Mouse (Mus musculus) megakaryocyte, embryonic 14.5 days (primary cell): Measurements from ENCODE around the gene Ess2. TPM values are rescaled to one million over a fixed set of nuclear protein-coding genes. Genes with fewer than 3 reads are reported as not detected.

Source experiments
- H3K27me3 ChIP-seq: replicated peaks from 2 replicates; pipeline ENCODE3; 2012; ENCODE audit warnings: inconsistent platforms
- H3K36me3 ChIP-seq: replicated peaks from 2 replicates; pipeline ENCODE3; 2012; ENCODE audit warnings: low read length, inconsistent platforms, mixed read lengths
- H3K4me1 ChIP-seq: 2 replicates; pipeline ENCODE4 v1.6.1; 2012; ENCODE audit warnings: inconsistent platforms
- H3K4me3 ChIP-seq: replicated peaks from 2 replicates; pipeline ENCODE3; 2012; ENCODE audit warnings: moderate library complexity, mild to moderate bottlenecking, inconsistent platforms
- H3K9me3 ChIP-seq: 2 replicates; pipeline ENCODE4 v1.6.1; 2012; ENCODE audit warnings: inconsistent platforms
- FLI1 ChIP-seq: IDR thresholded peaks from 2 replicates; pipeline ENCODE4 v1.6.1; 2012; ENCODE audit warnings: low read length, inconsistent platforms, mixed read lengths
- GATA1 ChIP-seq: IDR thresholded peaks from 3 replicates; pipeline ENCODE4 v1.6.1; 2012; ENCODE audit warnings: mixed read lengths, low read length, inconsistent platforms, borderline replicate concordance
- polyA plus RNA-seq: library from polyadenylated mRNA; stranded (reverse); fragments of >175 nt; gene quantifications from 2 replicates; pipeline ENCODE4 v1.2.3, GENCODE M21; 2012; ENCODE audit warnings: low replicate concordance; ENCODE audit not compliant: insufficient read depth

Gene Ess2
- polyA plus RNA-seq, 1 experiment: 21.8 TPM

DNA sequence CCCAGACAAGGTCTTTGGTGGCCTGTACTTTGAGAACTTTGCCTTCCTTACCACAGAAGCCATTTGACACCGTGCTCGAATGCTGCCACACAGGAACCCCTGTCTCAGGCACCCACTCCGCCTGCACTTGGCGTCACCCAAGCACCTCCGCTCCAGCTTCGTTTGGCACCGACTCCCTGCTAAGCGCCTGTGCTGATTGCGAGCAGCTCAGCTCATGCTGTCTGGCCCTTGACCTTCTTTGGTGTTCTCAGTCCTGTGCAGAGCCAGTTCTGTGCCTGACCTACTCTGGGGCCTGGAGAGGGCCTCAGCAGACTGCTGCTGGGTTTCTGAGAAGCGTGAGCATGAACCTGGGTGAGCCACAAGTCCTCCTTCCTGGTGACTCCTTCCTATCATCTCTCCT, 25.6 kb upstream of the Ess2 start:
- H3K4me1 ChIP-seq: peaks cover 70% of the 10 kb centered on the region
- H3K36me3 ChIP-seq: no peaks in the 10 kb centered on the region
- no peak for TF ChIP-seq FLI1
- no peak for TF ChIP-seq GATA1
- no peaks in the 10 kb centered on the region for H3K27me3 ChIP-seq
- peak overlapping the region; percentile 29 for H3K4me3 ChIP-seq
- H3K9me3 ChIP-seq: no peaks in the 10 kb centered on the region

DNA sequence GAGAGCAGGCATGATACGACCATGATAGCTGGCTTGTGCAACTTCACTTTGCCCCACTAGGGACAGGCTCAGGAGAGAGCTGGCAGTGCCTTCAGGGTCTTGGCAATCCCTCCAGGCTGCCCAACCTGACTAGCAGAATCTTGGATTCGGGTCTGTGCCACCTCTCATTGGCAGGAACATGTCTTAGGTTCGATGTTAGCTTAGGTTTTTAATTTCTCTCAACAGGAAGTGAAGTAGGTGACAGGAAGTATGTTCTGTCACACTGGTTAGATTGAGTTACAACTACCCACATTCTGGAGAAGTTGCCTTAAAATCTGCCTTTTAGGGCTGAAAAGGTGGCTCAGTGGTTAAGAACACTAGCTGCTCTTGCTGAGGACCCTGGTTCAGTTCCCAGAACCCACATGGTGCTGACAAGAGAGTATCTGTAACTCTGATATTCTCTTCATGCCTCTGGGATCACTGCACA, 23.3 kb upstream of the Ess2 start:
- H3K4me1 ChIP-seq: peaks cover 88% of the 10 kb centered on the region
- no peaks in the 10 kb centered on the region for H3K27me3 ChIP-seq
- TF ChIP-seq FLI1: no peak
- TF ChIP-seq GATA1: no peak
- no peaks in the 10 kb centered on the region for H3K9me3 ChIP-seq
- no peaks in the 10 kb centered on the region for H3K36me3 ChIP-seq
- H3K4me3 ChIP-seq: no peak overlapping the region

DNA sequence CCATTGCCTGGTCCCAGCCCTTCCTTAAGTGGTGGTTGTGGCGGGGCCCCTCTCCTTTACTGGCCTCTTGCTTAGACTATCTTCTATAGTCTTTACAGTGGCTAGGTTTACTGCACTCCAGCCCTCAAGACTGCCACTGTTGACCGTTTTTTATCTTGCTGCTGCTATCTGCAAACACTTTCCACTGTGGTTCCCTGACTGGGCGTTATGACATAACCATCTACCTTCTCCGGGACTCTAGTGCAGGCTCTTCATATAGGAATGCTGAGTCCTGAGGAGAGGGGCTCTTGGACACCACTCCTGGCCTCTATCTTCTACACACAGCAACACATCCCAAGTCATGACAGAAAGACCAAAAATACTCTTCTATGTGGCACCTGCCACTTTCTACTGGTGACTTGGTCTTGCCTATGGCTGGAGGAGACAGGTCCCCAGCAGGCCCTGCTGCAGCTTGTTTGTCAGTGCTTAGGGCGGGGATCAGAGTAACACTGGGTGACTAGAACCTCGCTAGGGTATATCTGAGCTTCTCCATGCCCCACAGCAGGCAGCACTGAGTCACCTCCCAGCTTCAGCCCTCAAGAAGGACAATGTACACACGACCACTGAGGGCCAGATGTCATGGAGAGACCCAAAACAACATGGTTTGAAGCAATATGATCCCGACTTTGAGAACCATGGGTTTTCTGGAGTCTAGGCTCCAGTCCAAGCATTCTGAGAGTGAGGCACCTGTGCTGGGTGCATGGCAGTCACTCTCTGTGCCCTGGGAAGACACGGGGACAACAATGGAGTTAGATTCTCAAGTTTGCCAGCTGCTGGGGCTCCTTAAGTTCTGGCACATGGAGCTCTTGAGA, 22.7 kb upstream of the Ess2 start:
- H3K27me3 ChIP-seq: no peaks in the 10 kb centered on the region
- TF ChIP-seq FLI1 (no peak), GATA1 (no peak)
- H3K36me3 ChIP-seq: no peaks in the 10 kb centered on the region
- H3K4me1 ChIP-seq: peaks cover 88% of the 10 kb centered on the region
- no peak overlapping the region for H3K4me3 ChIP-seq
- no peaks in the 10 kb centered on the region for H3K9me3 ChIP-seq

DNA sequence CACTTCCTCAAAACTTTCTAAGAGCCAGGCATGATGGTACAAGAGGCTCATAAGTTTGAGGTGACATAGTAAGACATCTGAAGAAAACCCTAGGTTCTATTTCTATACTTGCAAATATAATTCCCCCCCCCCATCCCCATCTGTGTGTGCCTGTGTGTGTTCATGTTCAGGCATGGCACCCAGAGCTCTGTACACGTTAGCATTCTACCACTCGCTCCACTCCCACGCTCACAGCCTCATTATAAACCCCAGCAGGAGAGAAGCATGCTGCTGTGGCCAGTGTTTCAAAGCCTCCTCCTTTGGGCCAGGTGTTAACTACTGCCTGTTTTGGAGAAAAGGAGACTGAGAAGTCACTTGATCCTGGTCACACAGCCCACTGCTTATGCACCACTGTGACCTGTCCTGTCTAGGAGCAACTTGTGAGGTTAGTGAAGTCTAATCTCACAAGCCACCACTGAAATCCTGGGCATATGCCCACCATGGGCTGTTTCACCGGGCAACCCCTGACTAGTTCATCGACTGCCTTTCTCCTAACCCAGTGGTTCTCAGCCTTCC, 20.8 kb upstream of the Ess2 start:
- no peak overlapping the region for H3K4me3 ChIP-seq
- TF ChIP-seq FLI1 (no peak), GATA1 (no peak)
- peaks cover 3% of the 10 kb centered on the region for H3K36me3 ChIP-seq
- no peaks in the 10 kb centered on the region for H3K27me3 ChIP-seq
- peaks cover 80% of the 10 kb centered on the region for H3K4me1 ChIP-seq
- H3K9me3 ChIP-seq: no peaks in the 10 kb centered on the region

DNA sequence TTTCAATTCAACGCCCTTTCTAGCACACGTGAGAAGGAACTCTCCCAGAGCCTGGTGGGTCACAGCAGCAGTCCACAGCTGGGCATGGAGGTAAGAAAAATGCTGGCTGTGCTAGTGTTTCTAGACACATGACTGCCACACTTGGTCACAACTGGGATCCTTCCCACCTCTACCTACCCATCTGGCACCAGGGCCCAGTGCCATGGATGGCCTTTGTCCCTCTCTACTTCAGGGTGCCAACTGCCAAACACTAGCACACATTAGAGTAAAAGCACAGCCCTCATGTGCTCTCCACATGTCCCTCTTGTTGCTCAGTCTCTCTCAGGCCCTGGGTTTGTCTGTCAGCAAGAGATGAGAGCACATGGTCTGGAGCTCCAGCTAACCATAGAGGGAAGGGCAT, 18.5 kb upstream of the Ess2 start:
- Histone ChIP-seq H3K27me3 (no peaks in the 10 kb centered on the region), H3K4me3 (peak overlapping the region; percentile 10), H3K9me3 (no peaks in the 10 kb centered on the region), H3K4me1 (peaks cover 80% of the 10 kb centered on the region), H3K36me3 (peaks cover 26% of the 10 kb centered on the region)
- TF ChIP-seq FLI1 (no peak), GATA1 (no peak)

DNA sequence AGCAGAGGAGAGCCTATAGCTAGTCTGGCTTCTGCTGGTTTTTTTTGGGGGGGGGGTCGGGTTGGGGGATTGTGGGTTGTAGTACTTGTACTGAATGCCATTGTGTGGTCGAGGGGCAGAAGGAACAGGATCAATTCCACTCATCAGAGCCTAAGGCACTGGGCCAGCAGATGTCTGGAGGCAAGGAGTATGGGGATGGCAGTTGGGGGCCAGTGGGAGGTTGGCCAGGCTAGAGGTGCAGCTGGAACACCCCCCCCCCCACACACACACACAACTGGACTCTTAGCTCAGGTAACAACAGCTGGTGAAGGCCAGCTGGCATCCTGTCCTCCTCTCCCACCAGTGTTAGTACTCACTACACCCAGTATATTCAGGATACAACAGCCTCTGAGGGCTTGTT, 18.1 kb upstream of the Ess2 start:
- no peaks in the 10 kb centered on the region for H3K27me3 ChIP-seq
- peaks cover 80% of the 10 kb centered on the region for H3K4me1 ChIP-seq

DNA sequence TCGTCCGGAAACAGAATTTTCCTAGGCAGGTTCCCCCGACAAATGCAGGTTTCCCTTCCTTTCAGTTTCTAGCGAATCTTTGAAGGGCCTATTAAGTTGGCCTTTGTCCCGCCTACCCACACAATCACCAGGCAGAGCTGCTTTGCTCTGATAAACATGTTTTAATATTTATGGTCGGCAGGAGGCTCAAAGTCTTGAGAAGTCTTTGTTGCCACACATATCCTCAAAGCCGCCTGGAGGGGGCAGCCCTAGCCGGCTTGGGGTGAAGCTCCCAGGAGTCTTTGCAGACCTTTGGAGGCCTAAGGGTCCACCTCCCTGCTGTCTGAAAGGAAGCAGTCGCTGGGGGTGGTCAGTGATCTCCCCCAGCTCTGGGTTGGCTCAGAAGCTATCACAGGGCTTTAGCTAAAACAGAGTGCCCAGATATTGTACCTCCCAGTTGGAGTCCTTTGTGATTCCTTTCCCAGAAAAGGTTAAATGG, 17.5 kb upstream of the Ess2 start:
- Histone ChIP-seq H3K4me3 (peak overlapping the region; percentile 96), H3K27me3 (no peaks in the 10 kb centered on the region), H3K4me1 (peaks cover 80% of the 10 kb centered on the region), H3K36me3 (peaks cover 35% of the 10 kb centered on the region), H3K9me3 (no peaks in the 10 kb centered on the region)
- TF ChIP-seq FLI1: no peak
- no peak for TF ChIP-seq GATA1

More for the DNA sequence above, 18.1 kb upstream of the Ess2 start:
- Histone ChIP-seq H3K36me3 (peaks cover 30% of the 10 kb centered on the region), H3K9me3 (no peaks in the 10 kb centered on the region), H3K4me3 (peak overlapping the region; percentile 14)
- TF ChIP-seq FLI1 (no peak), GATA1 (no peak)

DNA sequence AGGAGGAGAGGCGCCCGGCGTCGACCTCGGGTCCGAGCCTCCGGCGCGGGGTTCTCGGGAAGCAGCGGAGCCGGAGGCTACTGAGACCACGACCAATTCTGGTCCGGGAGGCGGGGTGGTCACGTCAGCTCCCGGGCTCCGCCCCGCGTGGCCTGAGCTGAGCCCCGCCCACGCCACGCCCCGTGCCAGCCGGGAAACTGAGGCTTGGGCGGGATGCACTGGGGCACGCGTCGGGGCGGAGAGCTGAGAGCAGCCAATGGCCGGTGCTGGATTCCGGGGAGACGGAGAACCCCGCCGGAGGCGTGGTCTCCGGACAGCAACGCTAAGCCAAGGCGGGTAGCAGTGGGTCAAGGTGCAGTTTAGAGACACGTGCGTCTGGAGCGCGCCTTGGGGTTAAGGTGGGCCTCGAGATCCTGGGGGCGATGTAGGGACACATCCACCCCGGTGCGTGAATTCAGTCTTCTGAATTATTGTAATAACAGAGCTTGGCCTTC, 17.0 kb upstream of the Ess2 start, which contains the start of gene Slc25a1:
Gene Slc25a1, minus strand, starts transcription at position 133 of the 494 bp plus-strand sequence.
- Histone ChIP-seq H3K27me3 (no peaks in the 10 kb centered on the region), H3K4me1 (peaks cover 80% of the 10 kb centered on the region), H3K4me3 (peak within 1 kb of the TSS; percentile 96), H3K36me3 (peaks cover 38% of the 10 kb centered on the region), H3K9me3 (no peaks in the 10 kb centered on the region)
- TF ChIP-seq GATA1 (no peak), FLI1 (no peak)

DNA sequence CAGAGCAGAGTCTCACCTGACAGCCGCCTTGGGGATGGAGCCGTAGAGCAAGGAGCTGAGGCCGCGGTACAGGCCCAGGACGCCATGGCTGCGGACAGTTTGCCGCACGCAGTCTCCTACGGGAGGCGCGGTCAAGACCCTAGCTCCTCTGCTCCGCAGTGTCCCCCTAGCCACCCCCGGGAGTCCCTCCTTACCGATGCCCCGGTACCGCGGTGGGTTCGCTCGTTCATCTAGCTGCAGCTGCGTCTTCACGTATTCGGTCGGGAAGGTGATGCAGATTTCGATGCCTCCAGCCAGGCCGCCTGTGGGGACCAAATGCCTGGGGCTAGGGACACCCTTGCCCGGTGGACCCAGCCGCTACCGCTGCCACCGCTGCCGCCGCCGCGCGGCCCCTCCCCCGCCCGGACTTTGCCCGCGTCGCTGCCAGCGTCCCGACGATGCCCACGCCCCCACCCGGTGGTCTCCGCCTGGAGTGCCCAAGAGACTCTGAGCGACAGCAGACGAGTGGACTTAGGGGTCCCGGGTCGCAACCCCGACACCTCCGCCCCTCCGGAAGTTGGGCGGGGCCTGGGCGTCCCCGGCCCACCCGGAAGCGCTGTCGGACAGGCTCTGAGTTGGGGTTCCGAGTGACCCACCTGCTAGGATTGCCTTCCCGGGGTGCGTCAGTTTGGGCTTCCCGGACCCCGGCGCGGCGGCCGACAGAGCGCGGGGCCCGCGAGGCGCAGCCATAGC, 16.4 kb upstream of the Ess2 start:
- Histone ChIP-seq H3K9me3 (no peaks in the 10 kb centered on the region), H3K36me3 (peaks cover 38% of the 10 kb centered on the region), H3K27me3 (no peaks in the 10 kb centered on the region), H3K4me1 (peaks cover 85% of the 10 kb centered on the region), H3K4me3 (peak overlapping the region; percentile 96)
- TF ChIP-seq FLI1 (no peak), GATA1 (no peak)

DNA sequence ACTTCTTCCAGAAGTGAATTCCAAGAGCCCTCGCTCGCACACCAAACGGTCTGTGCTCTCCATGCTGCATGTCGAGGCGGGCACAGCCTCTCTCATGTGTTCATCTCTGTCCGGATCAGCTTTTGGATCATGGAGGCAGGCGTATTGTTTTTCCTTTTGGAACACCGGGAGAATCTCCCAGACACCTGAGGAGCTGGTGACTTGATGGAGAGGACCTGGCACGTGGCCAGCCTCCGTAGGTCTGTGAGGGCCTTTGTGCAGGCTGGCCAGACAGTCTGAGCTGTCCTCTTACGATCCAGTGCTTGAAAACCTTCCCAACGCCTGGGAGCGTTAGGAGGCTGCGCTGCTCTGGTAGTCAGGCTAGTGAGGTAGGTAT, 11.0 kb upstream of the Ess2 start:
- Histone ChIP-seq H3K36me3 (peaks cover 37% of the 10 kb centered on the region), H3K9me3 (peaks cover 6% of the 10 kb centered on the region), H3K4me3 (peak overlapping the region; percentile 95), H3K4me1 (peaks cover 71% of the 10 kb centered on the region), H3K27me3 (peaks cover 15% of the 10 kb centered on the region)
- TF ChIP-seq FLI1 (no peak), GATA1 (no peak)
